Mouse (Mus musculus): ENCODE results near the gene Snx18.

Gene Snx18

GRCm38 (mm10) chr13:113566411-113566810, 52.0 kb downstream of the Snx18 start:
- no peak for DNase-seq (ENCODE audit: low read depth)

DNA sequence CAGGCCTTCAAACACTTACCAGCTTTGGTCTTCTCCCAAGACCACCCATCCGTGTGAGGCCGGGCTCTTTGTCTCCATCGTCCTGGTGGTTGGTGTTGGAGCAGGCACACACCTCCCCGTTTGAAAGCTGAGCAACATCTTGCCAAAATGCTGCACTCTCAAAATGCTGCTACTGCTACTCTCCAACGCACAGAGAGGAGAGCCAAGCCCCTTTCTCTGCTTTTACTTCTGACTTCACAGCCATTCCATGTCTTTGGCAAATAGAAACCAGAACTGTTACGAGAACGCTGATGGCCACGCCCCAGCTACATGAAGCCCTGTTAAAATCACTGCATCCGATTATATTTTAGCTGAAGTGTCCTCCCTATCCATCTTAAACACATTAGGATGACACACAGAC, 58.7 kb downstream of the Snx18 start:
- no peak for DNase-seq (ENCODE audit: low read depth)

- peak; percentile 36 for DNase-seq (ENCODE audit: low read depth)
Observed at GRCm38 (mm10) chr13:113556538-113556937, 61.8 kb downstream of the Snx18 start.

- no peak for DNase-seq (ENCODE audit: low read depth)
Observed at GRCm38 (mm10) chr13:113555226-113555625, 63.1 kb downstream of the Snx18 start.

DNA sequence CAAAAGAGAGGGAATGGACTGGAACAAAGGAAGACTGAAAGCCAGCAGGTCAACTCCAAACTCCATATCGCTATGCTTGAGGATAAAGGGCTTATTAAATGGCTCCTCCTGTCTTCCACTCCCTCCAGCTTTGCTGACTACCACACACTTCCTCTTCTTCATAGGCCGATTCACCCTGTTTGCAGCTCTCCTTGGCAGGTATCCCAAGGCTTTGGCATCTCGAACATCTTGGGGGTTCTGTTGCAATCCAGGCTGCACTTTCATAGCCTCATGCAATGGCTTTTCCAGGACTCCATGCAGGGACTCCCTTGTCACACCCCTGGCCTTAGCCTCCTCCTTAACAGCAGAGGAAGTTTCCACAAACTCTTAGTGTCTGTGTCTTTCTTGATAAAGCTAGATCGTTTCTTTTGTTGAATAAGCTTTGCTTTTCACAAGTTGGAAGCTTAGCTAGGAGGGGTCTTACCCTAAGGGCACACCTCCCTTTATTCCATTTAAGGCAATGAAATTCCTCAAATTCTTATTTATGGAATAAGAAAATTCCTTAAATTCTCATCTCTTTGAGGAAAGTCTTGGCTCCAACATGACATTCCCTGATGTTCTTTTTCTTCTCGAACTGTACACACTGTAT, 64.6 kb downstream of the Snx18 start:
- DNase-seq (ENCODE audit: low read depth) = no peak

DNA sequence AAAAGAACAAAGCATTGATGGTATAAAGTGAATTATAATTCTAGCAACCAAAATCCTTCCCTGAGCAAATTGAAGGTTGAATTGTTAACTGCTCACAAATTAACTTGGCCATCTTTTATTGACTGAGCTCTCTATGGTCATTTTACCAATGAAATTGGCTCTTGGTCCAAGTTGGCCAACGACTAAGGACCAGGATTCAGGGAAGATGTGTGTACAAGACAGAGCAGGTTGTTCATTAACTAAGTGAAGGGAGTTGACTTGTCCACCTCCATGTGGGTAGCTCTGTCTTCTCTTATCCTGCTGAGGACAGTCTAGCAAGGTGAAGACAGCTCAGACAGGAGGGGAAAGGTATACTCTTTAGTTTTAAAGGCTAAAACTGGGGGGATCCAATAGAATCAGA, 66.0 kb downstream of the Snx18 start:
- no peak for DNase-seq (ENCODE audit: low read depth)

- DNase-seq (ENCODE audit: low read depth) = no peak
Observed at GRCm38 (mm10) chr13:113550866-113551565, 67.3 kb downstream of the Snx18 start.

- peak; percentile 14 for DNase-seq (ENCODE audit: low read depth)
Observed at GRCm38 (mm10) chr13:113549021-113549420, 69.3 kb downstream of the Snx18 start.

DNA sequence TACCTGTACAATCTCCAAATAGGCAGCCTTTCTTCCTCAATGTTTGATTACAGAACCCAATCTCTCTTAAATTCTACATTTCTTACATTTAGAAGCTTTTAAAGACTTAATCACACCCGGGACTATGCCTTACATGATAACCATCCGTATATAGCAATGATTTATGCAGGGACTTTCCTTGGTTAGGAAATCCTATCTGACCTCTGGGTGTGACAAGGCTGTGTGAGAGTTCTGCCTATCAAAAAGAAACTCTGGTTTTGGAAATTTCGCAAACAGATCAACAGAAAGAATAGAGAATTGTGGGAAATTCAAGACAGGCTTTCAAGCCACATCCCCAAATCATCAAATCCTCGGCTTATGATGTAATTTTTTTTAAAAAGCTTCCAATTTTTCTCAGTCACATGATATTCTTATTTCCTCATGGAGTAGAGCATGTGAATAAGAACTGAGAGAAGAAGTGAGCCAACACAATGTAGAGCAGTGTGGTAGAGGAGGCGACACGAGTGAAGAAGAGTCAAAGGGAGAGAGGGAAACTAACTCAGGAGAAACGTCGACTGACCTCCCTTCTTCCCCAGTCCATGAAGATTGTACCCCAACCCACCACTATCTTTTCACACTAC, 70.4 kb downstream of the Snx18 start:
- DNase-seq (ENCODE audit: low read depth) = no peak

- DNase-seq (ENCODE audit: low read depth) = no peak
Observed at GRCm38 (mm10) chr13:113542374-113542773, 76.0 kb downstream of the Snx18 start.

Data from induced T-regulatory cell, adult 2 months (primary cell).